Mouse (Mus musculus): ENCODE data around the gene Nkapl.

DNA sequence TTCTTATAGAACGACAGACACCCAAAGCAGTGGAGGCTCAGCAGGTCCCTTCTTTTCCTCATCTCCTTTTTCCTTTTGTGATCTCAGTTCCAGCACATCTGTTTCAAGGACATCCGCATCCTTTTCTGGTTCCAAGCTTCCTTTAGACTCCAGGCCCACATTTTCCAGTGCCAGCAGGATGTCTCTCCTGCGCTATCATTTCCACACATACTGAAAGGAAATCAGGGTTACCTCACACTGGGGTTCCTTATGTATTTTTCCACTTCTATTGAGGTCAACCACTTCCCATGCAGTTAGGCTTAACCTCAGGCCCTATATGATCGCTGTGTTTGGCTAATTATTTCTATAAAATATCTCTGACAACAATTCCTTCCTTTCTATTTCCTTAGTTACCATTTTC lies 32.8 kb downstream of the Nkapl start:
- TF ChIP-seq CTCF (IDR thresholded peaks at IDR 0.05; ENCODE audit: low read depth) (no peak), EP300 (IDR thresholded peaks at IDR 0.05; ENCODE audit: low read depth) (no peak)
